Mouse (Mus musculus): ENCODE results near the gene Ccdc3.

The Ccdc3 gene

DNA sequence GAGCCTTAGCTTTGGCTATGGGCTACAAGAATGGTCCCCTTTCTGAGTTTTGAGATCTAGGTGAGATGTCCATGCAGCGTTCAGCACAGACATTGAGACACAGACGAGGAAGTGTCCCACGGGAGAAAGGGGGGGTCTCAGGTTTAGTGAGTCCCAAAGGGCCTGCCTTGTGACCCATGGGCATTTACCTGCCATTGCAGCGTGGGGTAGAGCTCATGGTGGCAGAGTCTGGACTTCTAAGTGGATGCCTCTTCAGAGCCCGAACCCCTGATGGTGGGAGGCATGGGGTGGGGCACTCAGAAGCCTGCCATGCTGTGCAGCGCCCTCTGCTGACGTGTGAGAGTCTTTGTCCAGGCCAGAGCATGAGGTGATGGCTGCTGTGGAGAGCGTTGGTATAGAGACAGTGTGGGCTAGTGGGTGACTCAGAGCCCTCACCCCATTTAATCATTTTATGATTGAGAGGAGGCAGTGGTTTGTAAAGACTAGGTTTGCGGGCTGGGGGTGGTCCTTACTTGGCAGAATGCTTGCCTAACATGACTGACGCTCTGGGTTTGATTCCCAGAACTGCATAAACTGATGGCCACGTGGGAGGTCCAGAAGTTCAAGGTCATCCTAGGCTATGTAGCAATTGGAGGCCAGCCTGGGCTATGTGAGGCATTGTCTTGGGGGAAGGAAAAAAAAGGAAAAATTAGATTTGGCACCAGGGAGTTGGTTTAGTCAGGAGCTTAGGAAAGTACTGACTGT lies 23.6 kb downstream of the Ccdc3 start:
- peak in 1 of 2 experiments; percentile 21 for DNase-seq (ENCODE audit: low spot score in 2 of 2)

DNA sequence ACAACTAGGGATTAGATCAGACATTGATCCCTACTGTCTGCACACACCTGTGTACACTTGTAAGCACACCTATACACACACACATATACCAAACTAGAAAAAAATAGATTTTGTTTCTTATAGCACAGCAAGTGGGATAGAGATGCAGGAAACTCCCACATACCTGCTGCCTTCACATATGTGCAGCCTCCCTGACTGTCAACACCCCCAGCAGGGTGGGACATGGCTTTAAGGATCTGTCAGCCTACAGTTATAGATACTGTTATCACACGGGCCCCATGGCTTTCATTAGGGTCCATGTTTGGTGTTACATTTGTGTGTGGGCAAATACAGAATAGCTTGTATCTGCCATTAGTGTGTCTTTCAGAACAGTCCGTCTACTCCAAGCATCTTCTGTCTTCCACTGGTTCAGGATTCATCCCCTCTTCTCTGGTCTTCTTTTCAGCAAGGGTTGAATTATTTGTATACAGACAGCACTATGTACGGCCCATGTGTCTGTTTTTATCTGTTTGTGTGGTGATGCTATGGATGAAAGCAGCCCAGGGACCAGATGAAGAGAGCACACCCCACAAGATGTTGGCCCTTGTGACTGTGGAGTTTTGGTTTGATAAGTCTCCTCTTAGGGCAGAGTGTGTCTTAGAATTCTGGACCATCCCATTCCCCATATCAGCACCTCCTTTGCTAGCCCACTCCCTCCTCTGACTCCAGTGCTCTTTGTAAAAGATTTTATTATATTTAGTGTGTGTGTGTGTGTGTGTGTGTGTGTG lies 24.5 kb downstream of the Ccdc3 start:
- no peak for DNase-seq (ENCODE audit: low spot score in 2 of 2)

DNA sequence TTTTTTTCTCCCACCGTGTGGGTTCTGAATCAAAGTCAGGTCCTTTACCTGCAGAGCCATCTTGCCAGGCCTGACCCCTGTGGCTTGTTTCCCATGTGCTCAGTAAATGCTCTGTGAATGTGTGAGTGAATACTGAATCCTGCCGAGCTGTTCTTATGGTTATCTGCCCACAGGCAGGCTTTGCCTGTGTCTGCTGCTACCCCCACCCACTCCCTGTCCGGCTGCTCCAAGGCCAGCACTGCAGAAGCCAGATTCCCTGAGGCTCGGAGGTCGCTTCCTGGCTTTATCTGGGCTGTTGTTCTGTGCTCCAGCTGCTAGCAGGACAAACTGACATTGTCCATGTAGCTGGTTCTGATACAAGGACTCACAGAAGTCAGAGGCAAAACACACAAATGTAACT lies 25.2 kb downstream of the Ccdc3 start:
- DNase-seq (ENCODE audit: low spot score in 2 of 2): no peak

DNA sequence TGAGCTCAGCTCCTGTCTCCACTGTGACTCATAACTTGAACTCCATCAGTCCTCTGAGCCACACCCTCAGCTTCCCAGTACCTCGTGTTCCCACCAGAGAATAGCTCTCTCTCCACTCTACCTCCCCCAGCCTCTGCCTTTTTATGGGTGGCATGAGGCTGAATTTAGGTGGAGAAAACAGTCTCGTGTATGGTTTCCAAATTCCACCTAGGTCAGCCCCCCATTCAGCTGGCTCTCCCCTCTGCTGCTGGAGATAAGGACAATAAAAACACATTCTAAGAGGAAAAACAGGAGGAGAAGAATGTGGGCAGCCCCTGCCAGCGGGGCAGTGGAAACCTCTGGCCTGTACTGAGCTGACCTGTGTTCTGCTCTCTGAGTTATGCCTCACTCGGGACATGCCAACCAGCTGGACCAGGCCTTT lies 28.4 kb downstream of the Ccdc3 start:
- no peak for DNase-seq (ENCODE audit: low spot score in 2 of 2)

DNA sequence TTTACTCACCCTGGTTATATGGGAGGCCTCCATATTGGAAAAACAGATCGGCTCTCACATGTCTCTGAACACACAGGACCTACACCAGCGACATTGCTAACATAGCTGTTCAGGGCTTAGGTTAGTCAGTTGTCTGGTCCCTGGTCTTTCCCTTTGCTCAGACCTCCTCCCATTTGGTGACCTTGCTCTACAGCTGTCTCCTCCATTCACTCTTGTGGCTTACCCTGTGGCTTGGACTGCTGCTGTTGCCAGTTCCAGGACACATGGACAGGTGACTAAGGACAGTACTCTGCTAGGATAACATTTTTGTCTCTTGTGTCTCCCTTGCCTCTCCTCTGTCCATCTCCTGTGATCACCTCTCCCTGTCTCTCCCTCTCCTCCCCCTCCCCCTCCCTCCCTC lies 29.2 kb downstream of the Ccdc3 start:
- no peak for DNase-seq (ENCODE audit: low spot score in 2 of 2)

DNA sequence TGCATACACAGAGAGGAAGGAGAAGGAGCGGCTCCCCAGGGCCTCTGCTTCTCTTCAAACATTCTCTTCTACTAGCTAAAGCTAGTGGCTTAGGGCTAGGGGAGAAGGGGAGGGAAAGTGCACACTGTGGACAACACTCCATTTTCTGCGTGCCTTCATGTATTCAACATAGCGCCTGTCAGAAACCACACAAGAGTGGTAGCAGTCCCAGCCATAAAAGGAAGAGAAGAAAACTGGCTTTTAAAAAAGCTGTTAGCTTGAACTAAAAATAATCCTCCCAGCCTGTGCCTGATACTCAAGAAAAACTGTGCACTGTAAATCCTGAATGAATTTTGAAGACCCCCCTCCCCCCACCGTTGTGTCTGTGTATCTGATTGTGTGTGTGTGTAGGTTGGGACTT lies 33.2 kb downstream of the Ccdc3 start:
- DNase-seq (ENCODE audit: low spot score in 2 of 2): no peak

DNA sequence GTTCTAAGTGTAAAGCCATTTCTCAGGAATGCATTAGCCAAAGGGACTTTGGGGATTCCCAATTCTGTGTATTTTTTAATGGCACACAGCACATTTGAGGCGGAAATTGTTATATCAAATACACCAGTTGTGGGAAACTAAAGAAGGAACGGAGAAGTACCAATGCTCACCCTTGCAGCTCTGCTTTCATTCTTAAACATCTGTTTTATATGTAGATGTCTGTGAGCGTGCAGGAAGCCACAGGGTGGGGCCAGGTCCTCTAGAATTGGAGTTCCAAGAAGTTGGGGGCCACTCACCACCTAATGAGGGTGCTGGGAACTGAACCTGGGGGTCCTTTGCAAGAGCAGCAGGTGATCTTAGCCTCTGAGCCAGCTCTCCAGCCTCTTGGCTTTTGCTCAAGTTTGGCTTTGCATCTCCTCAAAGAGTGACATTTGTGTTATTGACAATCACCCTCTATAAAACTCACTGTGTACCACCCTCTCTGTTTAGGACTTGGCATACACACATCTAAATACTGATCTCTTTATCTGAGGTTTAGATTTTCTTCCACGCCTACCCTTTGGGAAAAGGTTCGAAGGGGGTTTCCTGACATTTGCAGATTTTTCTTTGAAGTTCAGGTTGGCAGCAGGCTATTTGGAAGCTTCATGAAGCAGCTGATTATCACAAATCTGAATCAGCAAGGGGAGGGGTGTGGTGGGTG lies 33.9 kb downstream of the Ccdc3 start:
- DNase-seq (ENCODE audit: low spot score in 2 of 2): no peak

DNA sequence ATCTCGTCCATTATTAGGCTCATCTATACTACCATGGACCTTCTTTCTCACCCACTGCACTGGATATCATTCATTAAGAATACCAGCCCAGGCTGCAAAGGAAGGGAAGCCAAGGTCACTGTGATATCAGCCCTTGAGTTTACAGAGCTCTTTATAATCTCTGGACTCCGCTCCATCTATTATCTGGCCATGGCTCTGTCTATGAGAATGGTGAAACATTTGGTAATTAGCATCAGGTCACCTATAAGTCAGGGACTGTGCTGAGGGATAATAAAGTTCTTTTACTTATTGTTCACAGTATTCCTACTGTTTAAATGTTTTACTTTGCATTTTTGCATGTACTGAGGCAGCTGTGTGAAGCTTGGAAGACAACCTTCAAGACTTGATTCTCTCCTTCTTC lies 35.2 kb downstream of the Ccdc3 start:
- DNase-seq (ENCODE audit: low spot score in 2 of 2): no peak

DNA sequence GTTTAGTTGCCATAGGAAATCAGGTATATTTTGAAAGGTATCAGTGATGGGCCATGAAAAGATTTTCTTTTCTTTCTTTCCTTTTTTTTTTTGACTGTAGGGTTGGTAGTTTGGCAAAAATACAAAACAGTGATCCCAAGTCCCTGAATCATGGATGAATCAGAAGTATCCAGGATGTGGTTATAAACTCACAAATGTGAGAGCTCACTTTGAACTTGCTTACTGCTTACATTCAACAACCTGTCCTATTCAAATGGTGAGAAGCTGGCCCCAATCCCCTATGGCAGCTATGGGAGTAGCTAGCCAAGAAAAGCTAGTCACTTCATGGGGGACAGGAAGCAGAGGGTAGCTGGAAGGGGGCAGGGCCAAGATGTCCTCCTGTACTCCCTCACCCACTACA lies 37.1 kb downstream of the Ccdc3 start:
- no peak for DNase-seq (ENCODE audit: low spot score in 2 of 2)

DNA sequence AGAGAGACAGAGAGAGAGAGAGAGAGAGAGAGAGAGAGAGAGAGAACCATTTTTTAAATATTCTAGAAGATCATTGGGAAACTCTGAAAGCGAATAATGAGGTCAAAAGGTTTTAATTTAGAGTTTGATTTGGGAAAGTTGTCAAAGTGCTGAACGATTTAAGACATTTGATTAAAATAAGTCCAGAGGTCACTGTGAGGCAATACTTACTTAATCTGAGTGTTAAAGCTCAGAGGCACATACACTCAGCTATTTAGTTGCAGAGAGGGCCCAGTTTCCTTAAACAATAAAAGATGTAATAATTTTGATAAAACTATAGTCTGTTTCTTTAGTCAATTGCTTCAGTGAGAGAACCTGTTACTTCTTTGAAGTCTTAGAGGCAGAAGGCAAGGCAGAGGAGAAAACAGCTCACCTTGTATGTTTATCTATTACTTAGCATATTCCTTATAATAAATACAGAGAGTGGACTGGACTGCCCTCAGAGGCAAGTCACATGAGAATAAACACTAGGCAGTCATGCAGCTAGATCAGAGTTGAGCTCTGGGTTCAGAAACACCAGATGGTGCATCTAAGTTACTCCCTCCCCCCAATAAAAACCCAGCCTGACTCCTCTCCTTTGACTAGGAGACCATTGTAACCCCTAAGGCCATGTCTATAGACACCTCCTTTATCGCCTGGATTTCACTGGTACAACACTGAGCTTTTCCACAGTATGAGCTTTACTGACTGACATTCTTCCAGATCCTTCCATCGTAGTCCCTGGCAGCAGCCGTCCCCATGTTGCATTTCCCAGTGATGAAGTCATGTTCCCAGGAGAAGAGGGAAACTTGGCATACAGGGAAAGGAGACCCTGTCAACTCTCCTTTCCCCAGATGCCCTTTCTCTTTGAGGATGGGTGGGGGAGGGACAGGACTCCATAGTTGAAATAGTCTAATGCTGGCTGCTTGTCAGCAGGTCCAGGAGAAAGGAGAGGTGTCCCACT lies 44.2 kb downstream of the Ccdc3 start:
- DNase-seq (ENCODE audit: low spot score in 2 of 2): no peak

DNA sequence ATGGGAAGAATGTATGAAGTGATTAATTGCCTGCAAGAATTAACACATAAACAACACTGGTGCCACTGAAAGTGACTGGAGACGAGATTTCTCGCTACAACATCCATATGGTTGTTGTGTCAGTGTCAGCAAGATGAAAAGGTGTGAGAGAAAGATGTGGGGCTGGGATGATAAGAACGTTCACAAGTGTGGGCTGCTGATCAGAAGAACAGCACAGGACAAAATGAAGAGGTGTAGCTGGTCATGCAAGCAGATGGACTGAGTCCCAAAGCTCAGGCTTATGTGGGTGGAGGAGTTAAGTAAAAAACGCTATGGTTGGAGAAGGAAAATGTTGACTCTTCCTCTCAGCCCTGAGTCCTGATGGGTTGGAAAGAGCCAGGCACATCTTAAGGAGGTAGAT lies 46.6 kb downstream of the Ccdc3 start:
- DNase-seq (ENCODE audit: low spot score in 2 of 2): no peak

DNA sequence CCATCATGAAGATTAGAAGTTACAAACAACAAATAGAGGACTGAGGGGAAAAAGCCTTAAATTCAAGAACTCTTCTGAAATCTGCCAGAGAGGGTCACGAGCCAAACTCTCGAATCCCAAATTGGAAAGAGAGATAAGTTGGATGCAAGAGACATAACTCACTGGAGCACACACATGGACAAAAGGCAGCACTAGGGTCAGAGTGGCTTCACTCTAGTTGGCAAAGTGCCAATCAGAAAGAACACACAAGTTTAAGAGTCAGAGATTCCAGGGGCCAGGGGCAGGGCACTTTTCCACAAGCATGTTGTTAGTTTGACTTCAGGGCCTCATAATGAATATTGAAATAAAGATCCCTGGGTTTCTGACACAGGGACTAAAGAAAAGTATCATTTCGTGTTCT lies 48.1 kb downstream of the Ccdc3 start:
- DNase-seq (ENCODE audit: low spot score in 2 of 2): no peak

DNA sequence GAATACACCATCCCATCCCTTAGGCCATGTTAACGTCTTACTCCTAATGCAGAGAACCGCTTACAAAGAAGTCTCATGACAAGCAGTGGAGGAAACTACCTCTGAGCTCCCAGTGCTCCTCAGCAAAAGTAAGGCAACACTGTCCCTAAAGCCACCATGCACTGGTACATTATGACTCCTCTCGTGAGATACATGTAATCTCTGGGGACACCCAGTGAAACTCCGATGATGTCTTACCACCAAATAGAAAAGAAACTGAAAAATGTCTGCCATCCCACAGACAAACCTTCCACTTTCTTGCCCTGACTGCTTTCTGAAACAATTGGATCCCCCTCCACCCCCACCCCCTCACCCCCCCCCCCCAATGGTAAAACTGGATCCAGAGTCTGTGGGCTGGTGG lies 54.6 kb downstream of the Ccdc3 start:
- DNase-seq (ENCODE audit: low spot score in 2 of 2): no peak

DNA sequence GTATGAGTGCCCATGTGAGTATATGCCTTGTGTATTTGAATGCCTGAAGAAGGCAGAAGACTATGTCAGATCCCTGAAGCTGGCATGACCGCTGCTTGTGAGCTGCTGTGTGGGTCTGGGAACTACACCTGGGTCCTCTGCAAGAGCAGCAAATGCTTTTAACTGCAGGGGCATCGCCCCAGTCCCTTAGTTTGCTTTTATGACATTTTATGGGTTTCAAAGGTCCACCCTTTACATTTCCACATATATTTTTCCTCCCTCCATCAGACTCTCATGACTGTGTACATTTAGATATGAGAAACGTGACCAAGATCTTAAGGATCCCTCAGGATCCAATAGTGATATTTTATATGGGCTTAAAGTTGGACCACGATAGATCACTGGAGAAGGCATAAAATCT lies 55.5 kb downstream of the Ccdc3 start:
- no peak for DNase-seq (ENCODE audit: low spot score in 2 of 2)

DNA sequence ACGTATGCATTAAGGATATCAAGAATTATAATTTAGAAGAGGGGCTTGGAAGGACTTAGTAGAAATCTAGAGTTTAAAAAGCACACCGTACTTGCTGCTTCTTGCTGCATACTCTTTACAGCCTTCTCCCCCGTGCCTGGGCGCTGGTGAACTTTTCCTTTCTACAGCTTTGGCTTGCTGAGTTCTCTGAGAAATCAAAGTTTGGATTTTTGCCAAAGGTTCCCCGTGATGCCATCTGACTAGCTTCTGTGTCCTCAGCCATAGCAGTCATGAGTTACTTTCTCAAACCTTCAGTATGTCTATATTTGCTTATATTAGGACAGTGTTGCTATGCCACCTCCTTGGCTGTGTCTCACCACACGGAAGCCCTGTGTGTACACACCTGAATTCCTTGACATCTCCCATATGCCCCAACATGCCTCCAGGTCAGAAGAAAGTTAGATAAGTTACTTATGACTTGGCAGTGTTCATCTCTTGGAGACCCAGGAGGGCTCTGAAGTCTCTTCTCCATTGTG lies 57.2 kb downstream of the Ccdc3 start:
- DNase-seq (ENCODE audit: low spot score in 2 of 2): no peak

DNA sequence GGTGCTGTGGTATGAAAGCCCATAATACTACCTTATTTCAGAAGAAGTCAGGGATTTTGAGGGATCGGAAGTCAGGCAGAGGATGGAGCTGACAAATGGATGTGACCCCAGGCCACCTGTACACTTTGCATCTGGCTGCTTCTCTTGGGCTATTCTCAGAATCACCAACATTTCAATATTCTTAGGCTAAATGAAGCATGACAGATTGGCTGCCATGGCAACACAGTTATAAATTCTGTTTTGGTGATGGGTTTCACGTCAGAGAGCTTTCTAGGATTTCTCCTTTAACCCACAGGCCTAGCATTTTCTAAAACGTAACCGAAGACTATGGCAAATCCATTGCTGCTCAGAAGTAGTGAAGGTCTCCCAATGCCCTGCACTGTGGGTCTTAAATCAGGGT lies 59.9 kb downstream of the Ccdc3 start:
- no peak for DNase-seq (ENCODE audit: low spot score in 2 of 2)

DNA sequence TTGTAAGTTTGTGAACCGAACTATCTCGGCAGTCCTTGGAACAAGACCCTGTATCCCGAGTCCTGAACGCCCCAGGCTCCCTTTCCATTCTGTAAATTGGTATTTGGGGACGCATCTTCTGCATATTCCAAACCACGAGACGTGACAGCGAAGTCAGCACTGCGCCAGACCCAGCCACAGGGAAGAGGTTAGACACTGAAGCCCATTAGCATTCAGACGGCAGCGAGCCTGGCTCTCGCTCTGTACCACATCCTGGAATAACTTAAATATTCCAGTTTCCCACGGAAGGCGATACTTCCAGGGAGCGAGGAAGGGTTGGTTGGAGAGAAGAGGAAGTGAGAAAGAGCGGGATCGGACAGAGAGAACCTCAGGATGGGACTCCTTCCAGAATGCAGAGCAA lies 61.7 kb downstream of the Ccdc3 start:
- DNase-seq (ENCODE audit: low spot score in 2 of 2): no peak

DNA sequence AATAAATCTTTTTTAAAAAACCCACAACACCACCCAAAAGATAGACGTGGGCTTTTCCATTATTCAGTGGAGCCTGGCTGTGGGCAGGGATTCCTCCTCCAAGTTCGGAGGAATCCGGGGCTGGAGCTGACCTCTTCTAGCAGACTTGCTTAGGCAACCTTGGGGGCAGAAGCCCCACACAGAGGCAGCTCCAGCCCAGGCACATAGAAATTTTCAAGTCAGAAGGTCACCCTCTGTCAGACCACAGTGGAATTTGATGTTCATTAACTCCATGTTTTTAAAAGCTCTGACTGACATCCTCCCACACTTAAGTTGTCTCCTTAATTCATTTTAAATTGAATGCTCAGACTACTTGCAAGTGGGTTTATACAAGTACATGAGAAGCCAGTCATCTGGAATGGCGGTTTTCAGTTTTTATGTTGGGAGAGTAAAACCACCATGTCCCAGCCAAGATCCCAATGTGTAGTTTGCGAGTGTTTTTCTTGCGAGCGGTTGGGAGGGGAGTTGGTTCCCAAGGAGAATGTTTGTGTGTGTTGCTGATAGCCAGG lies 63.3 kb downstream of the Ccdc3 start:
- DNase-seq (ENCODE audit: low spot score in 2 of 2): no peak

DNA sequence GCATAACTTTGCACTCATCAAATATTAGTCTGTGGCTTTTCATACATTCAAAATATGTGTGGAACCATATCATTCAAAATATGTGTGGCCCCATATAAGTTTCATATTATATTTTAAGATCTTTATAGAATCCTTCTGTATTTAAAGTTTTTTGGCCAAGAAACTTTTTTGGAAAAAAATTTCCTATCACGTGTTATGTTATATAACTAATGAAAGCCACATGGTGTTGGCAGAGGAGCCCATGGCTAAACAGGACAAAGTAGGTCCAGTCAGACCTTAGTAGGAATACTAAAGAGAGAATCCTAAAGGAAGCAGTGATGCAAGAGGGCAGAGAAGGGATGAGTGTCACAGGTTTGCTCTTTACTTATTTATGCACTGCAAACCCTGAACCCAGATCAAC lies 65.6 kb downstream of the Ccdc3 start:
- no peak for DNase-seq (ENCODE audit: low spot score in 2 of 2)

DNA sequence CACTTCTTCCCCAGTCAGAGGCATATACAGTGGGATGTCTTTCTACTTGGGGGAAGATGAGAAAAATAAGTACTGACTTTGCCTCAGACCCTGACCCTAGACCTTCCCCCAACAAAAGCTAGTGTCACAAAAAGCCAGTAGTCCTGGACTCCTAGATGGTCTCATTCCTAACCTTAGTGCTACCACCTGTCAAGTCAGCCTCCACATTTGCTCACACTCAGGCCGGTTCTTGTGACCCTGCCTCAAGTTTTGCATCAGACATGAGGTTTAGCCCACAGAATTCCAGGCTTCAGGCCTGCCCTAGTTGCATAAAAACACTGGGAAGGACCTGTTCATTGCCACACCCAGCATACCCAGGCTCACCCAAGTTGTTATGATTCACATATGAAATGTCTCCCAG lies 67.4 kb downstream of the Ccdc3 start:
- no peak for DNase-seq (ENCODE audit: low spot score in 2 of 2)

DNA sequence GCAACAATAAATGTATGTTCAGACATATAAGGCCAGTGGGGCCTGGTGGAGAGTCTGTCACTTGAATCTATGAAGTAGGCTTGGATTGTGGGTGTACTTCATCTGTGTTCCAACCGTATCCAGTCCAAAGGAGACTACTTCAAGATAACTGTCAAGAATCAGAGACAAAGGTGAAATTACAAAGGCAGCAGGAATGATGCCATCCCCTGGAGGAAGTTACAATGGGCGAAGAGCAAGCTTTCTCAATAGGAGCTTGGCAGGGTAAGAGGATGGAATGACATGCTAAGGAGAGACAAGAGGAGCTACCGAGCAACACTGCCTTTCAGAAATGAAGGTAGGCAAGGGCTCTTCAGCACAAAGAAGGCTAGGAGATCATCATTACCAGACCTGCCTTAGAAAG lies 69.1 kb downstream of the Ccdc3 start:
- no peak for DNase-seq (ENCODE audit: low spot score in 2 of 2)

All from spleen, postnatal 10 days (tissue).